Mouse (Mus musculus) embryonic facial prominence, embryonic 15.5 days (tissue): ENCODE data around the gene Magi1. TPM values are rescaled to one million over a fixed set of nuclear protein-coding genes. Genes with fewer than 3 reads are reported as not detected.

Experiments used
- ATAC-seq: fragments of 200-750 bp; cut with Nextera tagmentation; 2 replicates; pipeline ENCODE4 v1.8.0; 2017; ENCODE audit warnings: low read depth, moderate TSS enrichment; ENCODE audit not compliant: insufficient number of reproducible peaks, low FRiP score, low TSS enrichment
- H3K27ac ChIP-seq: fragments of 300-500 bp; sonication (generic); replicated peaks from 2 replicates; pipeline ENCODE4 v1.5.1; 2015; ENCODE audit warnings: mild to moderate bottlenecking, inconsistent platforms
- H3K27me3 ChIP-seq: fragments of 300-500 bp; sonication (generic); 2 replicates; pipeline ENCODE4 v1.6.1; 2015; ENCODE audit warnings: inconsistent platforms
- H3K36me3 ChIP-seq: fragments of 300-500 bp; sonication (generic); 2 replicates; pipeline ENCODE4 v1.6.1; 2015; ENCODE audit warnings: mild to moderate bottlenecking, inconsistent platforms
- H3K4me1 ChIP-seq: fragments of 300-500 bp; sonication (generic); 2 replicates; pipeline ENCODE4 v1.6.1; 2015; ENCODE audit warnings: inconsistent platforms
- H3K4me2 ChIP-seq: fragments of 300-500 bp; sonication (generic); replicated peaks from 2 replicates; pipeline ENCODE4 v1.6.1; 2015; ENCODE audit warnings: mild to moderate bottlenecking, inconsistent platforms
- H3K4me3 ChIP-seq: fragments of 300-500 bp; sonication (generic); replicated peaks from 2 replicates; pipeline ENCODE4 v1.5.1; 2015; ENCODE audit warnings: mild to moderate bottlenecking, inconsistent platforms
- H3K9ac ChIP-seq: fragments of 300-500 bp; sonication (generic); 2 replicates; pipeline ENCODE4 v1.6.1; 2015; ENCODE audit warnings: inconsistent platforms
- H3K9me3 ChIP-seq: fragments of 300-500 bp; sonication (generic); replicated peaks from 2 replicates; pipeline ENCODE4 v1.6.1; 2016; ENCODE audit warnings: inconsistent platforms
- WGBS: fragments of 180-500 bp; shearing (Covaris S2); methylation state at CpG from one replicate; pipeline ENCODE4 v1.1.7; 2015; 5-methylcytosine and 5-hydroxymethylcytosine counted together
- polyA plus RNA-seq: library from polyadenylated mRNA; unstranded; fragments of >200 nt; fragmentation: Nextera tagmentation; extraction: Ambion mirVana; gene quantifications from 2 replicates; pipeline ENCODE4 v1.2.1, GENCODE M21; 2015

Gene Magi1
- polyA plus RNA-seq, 1 experiment from 2014 or later: 8.3 TPM

DNA sequence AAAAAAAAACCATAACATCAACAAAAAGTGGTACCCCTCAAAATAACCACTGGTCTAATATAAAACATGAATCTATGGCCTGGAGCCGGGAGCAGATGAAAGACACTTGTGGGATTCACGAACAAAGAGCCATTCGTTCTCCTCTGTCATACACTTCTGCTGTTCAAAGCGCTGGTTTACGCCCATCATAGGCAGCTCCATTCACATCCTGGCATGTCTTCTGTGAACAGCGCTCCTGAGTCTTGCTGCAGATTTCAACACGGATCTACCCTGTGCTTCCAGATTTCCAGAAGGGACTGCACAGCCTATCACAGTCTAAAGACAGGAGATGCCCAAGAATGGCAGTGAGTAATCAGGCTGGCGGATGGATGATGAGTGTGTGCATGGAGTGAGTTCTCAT, 208.5 kb downstream of the Magi1 start:
- H3K27me3 ChIP-seq: no peaks in the 10 kb centered on the region
- peak overlapping the region; percentile 6; the same call in 1 of the 2 replicates for H3K4me2 ChIP-seq
- 18% methylated on average over 8 of the region's 8 CpGs for WGBS
- H3K36me3 ChIP-seq: no peaks in the 10 kb centered on the region
- no peak for ATAC-seq
- peak overlapping the region; percentile 60 for H3K27ac ChIP-seq
- no peak overlapping the region for H3K4me3 ChIP-seq
- H3K4me1 ChIP-seq: peaks cover 23% of the 10 kb centered on the region
- H3K9me3 ChIP-seq: no peaks in the 10 kb centered on the region
- no peak overlapping the region for H3K9ac ChIP-seq

- H3K27me3 ChIP-seq: no peaks in the 10 kb centered on the region
- no peaks in the 10 kb centered on the region for H3K36me3 ChIP-seq
- H3K27ac ChIP-seq: no peak overlapping the region
- no peak overlapping the region for H3K4me3 ChIP-seq
- no peak for ATAC-seq
- 61% methylated on average over 5 of the region's 5 CpGs for WGBS
- H3K9me3 ChIP-seq: no peaks in the 10 kb centered on the region
- no peak overlapping the region for H3K4me2 ChIP-seq
- peaks cover 9% of the 10 kb centered on the region for H3K4me1 ChIP-seq
- H3K9ac ChIP-seq: no peak overlapping the region
These were observed 212.0 kb downstream of the Magi1 start for GRCm38 (mm10) chr6:94071676-94072075.

DNA sequence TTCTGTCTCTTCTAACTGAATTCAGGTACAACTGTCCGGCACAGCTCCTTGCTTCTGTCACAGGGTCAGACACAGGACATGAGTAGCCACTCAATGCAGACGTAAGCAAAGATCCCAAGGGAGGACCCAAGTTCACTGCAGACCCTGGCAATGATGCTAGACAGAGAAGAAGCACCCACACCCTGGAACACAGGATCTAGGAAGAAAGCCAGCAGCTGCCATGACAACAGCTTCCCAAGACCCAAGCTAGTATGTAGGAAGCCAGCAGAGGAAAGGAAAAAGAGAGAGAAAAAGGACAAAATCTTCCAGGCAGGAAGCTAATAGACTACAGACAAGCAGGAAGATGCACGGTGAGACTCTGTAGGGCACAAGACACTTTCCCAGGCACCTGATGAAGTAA, 213.0 kb downstream of the Magi1 start:
- Histone ChIP-seq H3K4me1 (peaks cover 9% of the 10 kb centered on the region), H3K4me3 (no peak overlapping the region), H3K27me3 (no peaks in the 10 kb centered on the region), H3K36me3 (no peaks in the 10 kb centered on the region), H3K9ac (no peak overlapping the region), H3K27ac (no peak overlapping the region), H3K9me3 (no peaks in the 10 kb centered on the region), H3K4me2 (no peak overlapping the region)
- WGBS: 76% methylated on average over 3 of the region's 3 CpGs
- no peak for ATAC-seq

DNA sequence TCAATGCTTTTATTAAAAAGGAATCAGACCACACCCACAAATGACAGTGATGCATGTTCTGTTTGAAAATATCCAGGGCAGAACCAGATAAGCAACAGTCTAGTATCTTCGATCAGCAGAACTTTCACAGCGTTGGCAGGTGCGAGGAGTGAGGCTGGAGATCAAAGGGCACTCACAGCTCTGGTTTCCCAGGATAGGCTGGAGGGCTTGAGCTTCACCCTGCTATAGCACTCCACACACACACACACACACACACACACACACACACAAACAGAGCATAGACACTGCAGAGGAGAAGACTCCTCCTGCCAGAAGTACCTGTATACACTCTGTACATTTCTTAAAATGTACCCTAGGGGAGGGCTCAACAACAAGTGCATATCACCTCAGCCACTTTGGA, 214.3 kb downstream of the Magi1 start:
- no peaks in the 10 kb centered on the region for H3K36me3 ChIP-seq
- no peak overlapping the region for H3K4me2 ChIP-seq
- H3K4me3 ChIP-seq: no peak overlapping the region
- H3K27ac ChIP-seq: no peak overlapping the region
- ATAC-seq: no peak
- WGBS: 56% methylated on average over 3 of the region's 3 CpGs
- H3K27me3 ChIP-seq: no peaks in the 10 kb centered on the region
- no peaks in the 10 kb centered on the region for H3K9me3 ChIP-seq
- H3K9ac ChIP-seq: no peak overlapping the region
- H3K4me1 ChIP-seq: peaks cover 4% of the 10 kb centered on the region; the same call in 1 of the 2 replicates

DNA sequence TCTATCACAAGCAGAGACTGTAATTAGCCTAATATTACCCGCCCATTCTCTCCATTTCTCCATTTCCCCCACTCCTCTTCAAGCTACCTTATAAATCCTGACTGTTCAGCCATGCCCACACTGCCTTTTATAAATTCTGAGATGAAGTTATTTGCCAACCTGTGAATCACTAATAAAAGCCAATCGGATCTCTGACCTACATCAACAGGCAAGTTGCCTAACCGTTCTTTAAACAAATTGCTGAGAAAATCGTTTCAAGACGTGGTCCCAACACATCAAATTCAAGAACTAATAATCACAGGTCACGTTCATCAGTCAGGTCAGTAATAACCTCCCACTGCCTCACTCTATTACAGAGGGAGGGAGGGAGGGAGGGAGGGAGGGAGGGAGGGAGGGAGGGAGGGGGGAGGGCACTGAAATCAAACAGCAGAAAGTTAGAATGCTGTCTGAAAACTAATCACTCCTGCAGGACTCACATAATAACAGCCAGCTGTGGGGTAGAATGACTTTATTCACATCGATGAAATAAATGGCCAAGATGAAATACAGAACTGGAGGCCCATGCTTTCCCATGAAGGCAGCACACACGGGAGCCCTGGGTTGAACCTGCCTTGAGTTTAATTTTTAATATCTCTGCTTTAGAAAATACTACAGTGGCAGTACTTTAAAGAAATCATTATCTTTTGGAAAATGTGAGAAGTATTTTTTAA, 215.8 kb downstream of the Magi1 start:
- Histone ChIP-seq H3K27me3 (no peaks in the 10 kb centered on the region), H3K9me3 (no peaks in the 10 kb centered on the region), H3K4me3 (no peak overlapping the region), H3K4me1 (no peaks in the 10 kb centered on the region), H3K9ac (no peak overlapping the region), H3K36me3 (no peaks in the 10 kb centered on the region), H3K27ac (no peak overlapping the region), H3K4me2 (no peak overlapping the region)
- no peak for ATAC-seq
- WGBS: 43% methylated on average over 8 of the region's 8 CpGs

DNA sequence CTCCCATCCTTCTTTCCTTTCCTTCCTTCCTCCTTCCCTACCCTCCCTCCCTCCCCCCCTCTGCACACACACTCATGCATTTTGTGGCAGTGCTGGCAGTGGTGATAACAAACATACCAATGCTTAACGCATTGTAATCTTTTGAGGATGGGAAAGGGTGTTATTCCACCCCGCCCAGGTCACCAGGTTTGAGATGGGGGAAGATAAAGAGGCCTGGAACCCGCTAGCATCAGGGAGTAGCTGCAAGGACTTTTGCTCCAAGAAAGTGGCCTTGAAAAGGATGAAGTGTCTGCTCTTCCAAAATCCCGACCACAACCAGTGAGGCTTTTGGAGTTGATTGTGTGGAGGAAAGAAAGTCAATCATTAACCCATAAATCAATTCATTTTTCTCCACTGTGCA, 218.9 kb downstream of the Magi1 start:
- H3K36me3 ChIP-seq: no peaks in the 10 kb centered on the region
- no peaks in the 10 kb centered on the region for H3K27me3 ChIP-seq
- H3K9me3 ChIP-seq: no peaks in the 10 kb centered on the region
- no peak overlapping the region for H3K9ac ChIP-seq
- no peak overlapping the region for H3K4me2 ChIP-seq
- ATAC-seq: no peak
- H3K4me1 ChIP-seq: peaks cover 14% of the 10 kb centered on the region
- H3K4me3 ChIP-seq: no peak overlapping the region
- WGBS: 66% methylated on average over 4 of the region's 4 CpGs
- no peak overlapping the region for H3K27ac ChIP-seq

DNA sequence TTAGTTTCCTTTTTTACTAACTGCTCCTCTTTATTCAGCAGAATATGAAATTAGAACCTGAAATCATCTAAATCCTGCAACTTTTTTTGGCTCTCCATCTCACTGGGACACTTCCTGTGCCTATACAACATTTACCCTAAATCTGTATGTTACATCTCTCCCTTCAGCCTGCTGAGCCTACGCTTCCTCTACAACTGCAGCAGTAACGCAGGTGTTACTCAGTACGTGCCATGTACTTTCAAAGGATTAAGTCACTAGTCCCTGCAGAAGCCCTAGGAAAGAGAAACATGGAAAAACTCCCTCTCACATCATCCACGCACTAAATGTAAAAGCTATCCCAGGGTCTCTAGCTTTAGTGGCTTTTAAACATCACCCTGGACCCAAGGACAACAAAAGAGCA, 220.2 kb downstream of the Magi1 start:
- Histone ChIP-seq H3K4me1 (peaks cover 14% of the 10 kb centered on the region), H3K4me3 (no peak overlapping the region), H3K27me3 (no peaks in the 10 kb centered on the region), H3K9ac (no peak overlapping the region), H3K4me2 (no peak overlapping the region), H3K9me3 (no peaks in the 10 kb centered on the region), H3K36me3 (no peaks in the 10 kb centered on the region), H3K27ac (no peak overlapping the region)
- ATAC-seq: no peak
- 80% methylated on average over 4 of the region's 4 CpGs for WGBS

DNA sequence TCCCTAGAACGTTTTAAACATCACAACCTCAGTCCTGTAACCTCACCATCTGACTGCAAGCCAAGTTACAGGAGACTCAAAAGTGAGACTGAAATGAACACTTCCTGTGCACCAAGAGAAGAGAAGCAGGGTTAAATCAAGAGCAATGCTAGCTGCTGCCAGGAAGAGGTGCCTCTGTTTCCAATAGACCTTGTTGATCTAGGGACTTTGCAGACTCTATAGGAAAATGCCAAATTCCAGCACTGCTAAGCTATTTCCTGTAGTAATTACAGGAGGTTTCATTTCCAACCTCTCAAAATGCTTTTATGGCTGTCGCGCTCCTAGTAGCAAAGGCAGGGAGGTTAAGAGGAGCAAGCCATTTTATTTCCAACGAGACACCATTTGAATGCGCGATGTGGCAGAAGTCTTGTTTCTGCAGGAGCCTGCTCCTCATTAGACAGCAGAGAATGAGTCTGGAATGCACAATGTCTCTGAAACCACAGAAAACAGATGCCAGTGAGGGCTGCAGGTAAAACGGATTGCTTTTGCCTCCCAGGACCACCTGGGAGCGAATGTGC, 222.2 kb downstream of the Magi1 start:
- ATAC-seq: no peak
- Histone ChIP-seq H3K4me2 (no peak overlapping the region), H3K9ac (no peak overlapping the region), H3K4me1 (peaks cover 14% of the 10 kb centered on the region), H3K4me3 (no peak overlapping the region), H3K36me3 (no peaks in the 10 kb centered on the region), H3K27ac (0 out of 2 replicates have a peak overlapping the region, but pooled peaks have one; percentile 29), H3K9me3 (no peaks in the 10 kb centered on the region), H3K27me3 (no peaks in the 10 kb centered on the region)
- WGBS: 21% methylated on average over 8 of the region's 8 CpGs

- Histone ChIP-seq H3K9ac (no peak overlapping the region), H3K9me3 (no peaks in the 10 kb centered on the region), H3K36me3 (no peaks in the 10 kb centered on the region), H3K27ac (no peak overlapping the region), H3K4me2 (no peak overlapping the region), H3K4me3 (no peak overlapping the region), H3K27me3 (no peaks in the 10 kb centered on the region), H3K4me1 (peaks cover 14% of the 10 kb centered on the region)
- 87% methylated on average over 7 of the region's 7 CpGs for WGBS
- no peak for ATAC-seq
These were observed 223.0 kb downstream of the Magi1 start for GRCm38 (mm10) chr6:94060621-94061213.

DNA sequence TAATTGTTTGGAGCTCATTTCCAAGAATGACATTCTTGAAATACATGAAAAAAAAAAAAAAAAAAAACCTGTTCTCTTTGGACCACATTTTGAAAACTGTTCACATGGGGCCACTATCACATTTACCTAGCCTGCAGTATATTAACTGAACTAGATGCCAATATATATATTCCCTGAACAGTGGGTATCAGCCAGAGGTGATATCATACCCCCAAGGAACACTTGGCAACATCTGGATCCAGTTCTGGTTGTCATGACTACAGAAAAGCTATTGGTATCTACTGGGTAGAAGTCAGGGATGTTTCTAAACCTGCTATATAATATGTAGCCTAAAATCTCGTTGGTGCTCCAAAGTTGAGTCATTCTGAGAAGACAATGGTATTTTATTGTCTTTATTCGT, 224.6 kb downstream of the Magi1 start:
- no peak for ATAC-seq
- H3K36me3 ChIP-seq: no peaks in the 10 kb centered on the region
- no peak overlapping the region for H3K27ac ChIP-seq
- 65% methylated on average over 2 of the region's 2 CpGs for WGBS
- H3K4me3 ChIP-seq: no peak overlapping the region
- peaks cover 14% of the 10 kb centered on the region for H3K4me1 ChIP-seq
- no peak overlapping the region for H3K9ac ChIP-seq
- H3K4me2 ChIP-seq: no peak overlapping the region
- H3K27me3 ChIP-seq: no peaks in the 10 kb centered on the region
- H3K9me3 ChIP-seq: no peaks in the 10 kb centered on the region

DNA sequence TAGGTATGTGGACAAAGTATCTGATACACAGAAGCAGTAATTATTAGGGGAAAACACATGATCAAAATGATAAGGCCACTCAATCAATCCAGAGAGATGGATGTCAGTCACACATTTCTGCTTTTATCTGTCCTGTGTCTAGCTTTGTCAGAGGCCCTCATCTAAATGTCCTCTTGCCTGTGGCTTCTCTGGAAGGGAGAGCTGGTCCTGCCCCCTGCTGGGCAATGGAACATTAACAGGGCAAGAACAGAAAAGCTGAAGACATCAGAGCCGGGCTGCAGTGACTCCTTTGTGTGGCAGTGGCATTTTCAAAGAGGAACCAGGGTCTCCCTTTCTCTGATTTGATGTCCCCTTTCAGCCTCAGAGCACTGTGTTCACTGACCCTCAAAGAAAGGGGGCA, 229.8 kb downstream of the Magi1 start:
- Histone ChIP-seq H3K4me3 (no peak overlapping the region), H3K4me2 (no peak overlapping the region), H3K4me1 (no peaks in the 10 kb centered on the region), H3K27me3 (no peaks in the 10 kb centered on the region), H3K9me3 (no peaks in the 10 kb centered on the region), H3K27ac (no peak overlapping the region), H3K9ac (no peak overlapping the region), H3K36me3 (no peaks in the 10 kb centered on the region)
- ATAC-seq: no peak
- 39% methylated on average over 1 of the region's 1 CpGs for WGBS

DNA sequence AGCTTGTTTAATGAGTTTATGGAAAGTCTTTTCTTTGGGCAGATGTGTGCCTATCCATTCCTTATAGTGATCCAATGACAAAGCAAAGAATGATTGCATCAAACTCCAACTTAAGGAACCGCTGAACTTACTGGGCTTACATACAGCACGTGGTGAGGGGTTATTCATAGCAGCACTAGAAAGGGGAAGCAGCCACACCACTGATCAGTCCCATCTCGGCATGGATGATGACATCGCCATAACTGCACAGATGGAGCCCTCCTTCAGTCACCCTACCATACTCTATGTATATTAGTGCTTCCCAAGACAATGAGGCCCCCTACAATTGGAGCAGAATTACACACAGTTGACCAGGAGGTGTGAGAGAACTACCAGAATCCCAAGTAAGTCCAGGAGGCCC, 238.5 kb downstream of the Magi1 start:
- Histone ChIP-seq H3K4me2 (no peak overlapping the region), H3K9me3 (no peaks in the 10 kb centered on the region), H3K4me3 (no peak overlapping the region), H3K27ac (no peak overlapping the region), H3K4me1 (no peaks in the 10 kb centered on the region), H3K36me3 (no peaks in the 10 kb centered on the region), H3K27me3 (no peaks in the 10 kb centered on the region), H3K9ac (no peak overlapping the region)
- no peak for ATAC-seq
- 88% methylated on average over 4 of the region's 4 CpGs for WGBS
